Mouse (Mus musculus) megakaryocyte, embryonic 14.5 days (primary cell): ENCODE measurements around the gene Tmem235. TPM values are rescaled to one million over a fixed set of nuclear protein-coding genes. Genes with fewer than 3 reads are reported as not detected.

Source experiments
- H3K27me3 ChIP-seq: replicated peaks from 2 replicates; pipeline ENCODE3; 2012; ENCODE audit warnings: inconsistent platforms
- H3K36me3 ChIP-seq: replicated peaks from 2 replicates; pipeline ENCODE3; 2012; ENCODE audit warnings: low read length, inconsistent platforms, mixed read lengths
- H3K4me1 ChIP-seq: 2 replicates; pipeline ENCODE4 v1.6.1; 2012; ENCODE audit warnings: inconsistent platforms
- H3K4me3 ChIP-seq: replicated peaks from 2 replicates; pipeline ENCODE3; 2012; ENCODE audit warnings: moderate library complexity, mild to moderate bottlenecking, inconsistent platforms
- H3K9me3 ChIP-seq: 2 replicates; pipeline ENCODE4 v1.6.1; 2012; ENCODE audit warnings: inconsistent platforms
- FLI1 ChIP-seq: IDR thresholded peaks from 2 replicates; pipeline ENCODE4 v1.6.1; 2012; ENCODE audit warnings: low read length, inconsistent platforms, mixed read lengths
- GATA1 ChIP-seq: IDR thresholded peaks from 3 replicates; pipeline ENCODE4 v1.6.1; 2012; ENCODE audit warnings: mixed read lengths, low read length, inconsistent platforms, borderline replicate concordance
- polyA plus RNA-seq: library from polyadenylated mRNA; stranded (reverse); fragments of >175 nt; gene quantifications from 2 replicates; pipeline ENCODE4 v1.2.3, GENCODE M21; 2012; ENCODE audit warnings: low replicate concordance; ENCODE audit not compliant: insufficient read depth

The Tmem235 gene
- polyA plus RNA-seq, 1 experiment, result 0.07 TPM

- H3K9me3 ChIP-seq, result no peaks in the 10 kb centered on the region
- TF ChIP-seq FLI1 (no peak), GATA1 (no peak)
- peaks cover 46% of the 10 kb centered on the region for H3K4me1 ChIP-seq
- no peak overlapping the region for H3K4me3 ChIP-seq
- H3K27me3 ChIP-seq, result peaks cover 90% of the 10 kb centered on the region
- H3K36me3 ChIP-seq, result peaks cover 17% of the 10 kb centered on the region
Measured at GRCm38 (mm10) chr11:117863174-117863856, 2.8 kb downstream of the Tmem235 start.

DNA sequence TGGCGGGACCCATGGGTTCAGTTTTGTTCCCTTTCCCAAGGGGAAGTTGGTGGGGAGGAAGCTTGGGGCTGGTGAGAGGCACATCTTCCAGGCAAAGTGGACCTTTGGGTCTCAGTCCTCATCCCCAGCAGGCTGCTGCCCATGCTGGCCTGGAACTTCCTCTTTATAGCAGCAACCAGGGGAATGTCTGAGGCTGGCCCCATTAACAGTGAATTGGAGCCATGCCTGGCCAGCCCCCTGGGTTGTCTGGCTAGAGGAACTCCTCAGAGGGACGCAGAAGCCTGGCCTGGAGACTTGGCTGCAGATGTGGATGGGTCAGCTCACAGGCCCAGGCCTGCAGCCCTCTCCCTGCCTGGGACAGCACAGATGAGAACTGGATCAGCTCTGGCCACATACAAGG is 4.3 kb downstream of the Tmem235 start:
- Histone ChIP-seq H3K4me1 (peaks cover 46% of the 10 kb centered on the region), H3K9me3 (no peaks in the 10 kb centered on the region), H3K4me3 (no peak overlapping the region), H3K27me3 (peaks cover 82% of the 10 kb centered on the region), H3K36me3 (peaks cover 26% of the 10 kb centered on the region)
- TF ChIP-seq GATA1 (no peak), FLI1 (no peak)

- H3K9me3 ChIP-seq, result no peaks in the 10 kb centered on the region
- H3K27me3 ChIP-seq, result peaks cover 70% of the 10 kb centered on the region
- H3K36me3 ChIP-seq, result peaks cover 30% of the 10 kb centered on the region
- H3K4me3 ChIP-seq, result no peak overlapping the region
- no peak for TF ChIP-seq GATA1
- TF ChIP-seq FLI1, result no peak
- H3K4me1 ChIP-seq, result peaks cover 43% of the 10 kb centered on the region
Measured at GRCm38 (mm10) chr11:117865988-117866387, 5.4 kb downstream of the Tmem235 start.

DNA sequence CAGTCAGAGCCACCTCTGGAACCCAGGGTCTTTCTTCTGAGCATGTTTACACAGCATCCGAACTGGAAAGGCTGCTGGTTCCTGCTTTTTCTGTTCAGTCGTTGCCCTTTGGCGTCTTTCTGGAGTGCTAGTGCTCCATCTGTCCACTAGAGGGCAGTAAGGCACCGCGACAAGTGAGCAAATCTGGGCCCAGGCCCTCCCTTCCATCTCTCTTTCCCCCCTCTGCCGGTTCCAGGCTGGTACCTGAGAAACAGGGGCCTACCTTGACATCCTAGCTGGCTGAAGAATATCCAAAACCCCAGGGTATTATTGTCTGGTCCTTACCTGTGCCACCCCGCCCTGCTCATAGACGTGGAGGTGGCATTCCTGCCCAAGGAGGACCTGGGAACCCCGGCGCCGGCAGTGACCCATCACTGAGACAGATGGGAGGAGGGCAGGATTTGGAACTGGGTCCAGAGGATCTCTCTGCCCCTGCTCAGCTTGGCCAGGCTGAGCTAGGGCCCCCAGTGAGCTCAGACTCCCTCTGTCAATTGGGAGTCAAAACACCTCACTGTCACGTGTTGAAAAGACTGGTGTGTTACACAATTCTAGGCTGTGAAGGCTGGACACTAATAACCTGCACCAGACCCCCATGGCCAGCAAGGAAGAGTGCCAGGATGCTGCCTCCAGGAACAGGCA is 10.3 kb downstream of the Tmem235 start:
- no peaks in the 10 kb centered on the region for H3K9me3 ChIP-seq
- peaks cover 48% of the 10 kb centered on the region for H3K4me1 ChIP-seq
- H3K4me3 ChIP-seq, result peak overlapping the region; percentile 31
- peaks cover 36% of the 10 kb centered on the region for H3K27me3 ChIP-seq
- TF ChIP-seq FLI1 (no peak), GATA1 (no peak)
- H3K36me3 ChIP-seq, result peaks cover 30% of the 10 kb centered on the region

GRCm38 (mm10) chr11:117871376-117871775 is 10.8 kb downstream of the Tmem235 start:
- Histone ChIP-seq H3K36me3 (peaks cover 30% of the 10 kb centered on the region), H3K27me3 (peaks cover 30% of the 10 kb centered on the region), H3K9me3 (no peaks in the 10 kb centered on the region)

DNA sequence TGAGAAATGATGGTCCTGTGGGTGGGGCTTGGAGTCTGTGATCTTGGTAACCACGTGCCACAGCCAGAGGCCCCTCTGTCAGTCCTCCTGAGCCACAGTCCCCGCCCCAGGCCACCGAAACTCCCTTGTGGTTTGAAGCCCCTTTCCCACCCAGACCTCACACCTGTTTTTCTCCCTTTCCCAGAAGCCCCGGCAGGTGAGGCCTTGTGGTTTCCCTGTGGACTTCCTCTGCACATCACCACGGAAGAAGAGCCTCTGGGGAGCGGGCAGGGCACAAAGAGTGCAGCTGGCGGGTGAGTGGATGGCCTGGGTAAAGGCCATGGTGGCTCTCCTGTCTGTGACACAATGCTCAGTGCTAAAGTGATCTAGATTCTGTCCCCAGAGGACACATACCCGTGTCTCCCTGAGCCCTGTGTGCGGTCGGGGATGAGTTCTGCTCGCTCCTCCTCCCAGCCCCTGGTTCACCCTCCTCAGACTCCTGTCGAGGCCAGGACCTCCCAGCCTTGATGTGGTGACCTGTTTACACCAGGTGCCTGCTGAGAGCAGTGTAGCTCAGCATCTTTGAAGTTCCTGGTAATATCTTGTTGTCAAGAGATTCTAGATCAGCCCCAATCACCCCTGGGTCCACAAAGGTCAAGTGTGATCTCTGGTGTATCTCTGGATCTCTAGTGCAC is 11.5 kb downstream of the Tmem235 start:
- Histone ChIP-seq H3K9me3 (no peaks in the 10 kb centered on the region), H3K4me3 (peak overlapping the region; percentile 91), H3K4me1 (peaks cover 58% of the 10 kb centered on the region), H3K36me3 (peaks cover 29% of the 10 kb centered on the region), H3K27me3 (peaks cover 27% of the 10 kb centered on the region)
- no peak for TF ChIP-seq FLI1
- TF ChIP-seq GATA1, result no peak

More at GRCm38 (mm10) chr11:117871376-117871775, 10.8 kb downstream of the Tmem235 start:
- Histone ChIP-seq H3K4me1 (peaks cover 52% of the 10 kb centered on the region), H3K4me3 (no peak overlapping the region)
- TF ChIP-seq FLI1, result no peak

DNA sequence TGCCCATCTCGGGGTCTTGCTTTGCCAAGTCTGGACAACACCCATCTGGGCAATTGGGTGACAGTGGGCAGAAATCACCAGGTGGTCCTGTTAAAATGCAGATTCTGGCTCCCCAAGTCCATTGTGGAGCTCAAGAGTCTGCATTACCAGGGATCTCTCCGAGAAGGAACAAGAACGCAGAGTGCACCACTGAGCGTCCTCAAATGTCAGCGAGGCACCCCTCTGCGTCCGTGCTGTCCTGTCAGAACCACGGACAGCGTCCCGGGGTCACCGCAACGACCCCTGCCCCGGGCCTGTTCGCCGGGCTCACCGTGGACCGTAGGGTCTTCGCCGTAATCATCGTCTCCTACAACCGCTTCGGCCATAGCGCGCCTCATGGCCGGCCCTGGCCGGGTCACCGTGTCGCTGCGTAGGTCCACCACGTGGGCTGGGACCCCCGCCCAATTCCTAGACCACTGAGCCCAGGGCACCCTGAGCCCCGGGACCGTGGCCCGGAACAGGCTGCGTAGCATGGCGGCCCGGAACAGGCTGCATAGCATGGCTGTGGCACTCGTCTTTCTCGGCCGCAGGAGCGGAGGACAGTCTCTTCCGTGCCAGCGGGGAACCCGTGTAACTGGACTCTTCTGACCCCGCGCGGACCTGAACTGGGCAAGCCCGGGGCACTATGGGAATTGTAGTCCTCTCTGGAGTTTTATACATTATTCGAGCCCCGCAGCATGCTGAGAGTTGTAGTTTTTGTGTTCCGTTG is 12.5 kb downstream of the Tmem235 start, which contains the start of gene Tha1:
TSS of gene Tha1 (minus strand) at position 621 of the 748 bp plus-strand sequence.
- Histone ChIP-seq H3K36me3 (peaks cover 20% of the 10 kb centered on the region), H3K4me3 (peak within 1 kb of the TSS; percentile 91), H3K4me1 (peaks cover 68% of the 10 kb centered on the region), H3K27me3 (peaks cover 20% of the 10 kb centered on the region), H3K9me3 (no peaks in the 10 kb centered on the region)
- TF ChIP-seq FLI1 (no peak), GATA1 (no peak)

DNA sequence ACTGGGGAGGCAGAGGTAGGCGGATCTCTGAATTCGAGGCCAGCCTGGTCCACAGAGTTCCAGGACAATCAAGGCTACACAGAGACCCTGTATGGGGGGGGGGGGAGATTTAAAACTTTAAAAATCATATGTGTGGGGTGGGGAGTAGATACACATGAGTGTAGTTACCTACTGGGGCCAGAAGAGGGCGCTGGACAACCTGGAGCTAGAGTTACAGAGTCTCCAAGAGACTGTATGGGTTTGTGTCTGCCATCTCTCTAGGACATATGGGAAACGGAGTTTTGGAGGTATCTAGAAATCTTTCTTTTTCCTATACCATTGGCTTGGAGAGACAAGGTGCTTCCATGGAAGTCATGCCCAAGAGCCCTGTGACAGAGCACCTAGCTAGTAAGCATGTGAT is 13.9 kb downstream of the Tmem235 start:
- H3K27me3 ChIP-seq, result peaks cover 12% of the 10 kb centered on the region
- no peak overlapping the region for H3K4me3 ChIP-seq
- H3K36me3 ChIP-seq, result peaks cover 6% of the 10 kb centered on the region
- H3K9me3 ChIP-seq, result no peaks in the 10 kb centered on the region
- TF ChIP-seq GATA1 (no peak), FLI1 (no peak)
- peaks cover 82% of the 10 kb centered on the region for H3K4me1 ChIP-seq

GRCm38 (mm10) chr11:117875681-117876080 is 15.1 kb downstream of the Tmem235 start:
- Histone ChIP-seq H3K9me3 (no peaks in the 10 kb centered on the region), H3K4me3 (no peak overlapping the region), H3K36me3 (no peaks in the 10 kb centered on the region), H3K27me3 (peaks cover 17% of the 10 kb centered on the region), H3K4me1 (peaks cover 86% of the 10 kb centered on the region)
- TF ChIP-seq GATA1 (no peak), FLI1 (no peak)
